Mouse (Mus musculus): ENCODE measurements around the gene Nfe2l3.
"Not testable (repeated sequence)": the region's sequence is repeated elsewhere in the genome, so short reads cannot be mapped to it uniquely, and the experiment has no call there.

The Nfe2l3 gene

DNA sequence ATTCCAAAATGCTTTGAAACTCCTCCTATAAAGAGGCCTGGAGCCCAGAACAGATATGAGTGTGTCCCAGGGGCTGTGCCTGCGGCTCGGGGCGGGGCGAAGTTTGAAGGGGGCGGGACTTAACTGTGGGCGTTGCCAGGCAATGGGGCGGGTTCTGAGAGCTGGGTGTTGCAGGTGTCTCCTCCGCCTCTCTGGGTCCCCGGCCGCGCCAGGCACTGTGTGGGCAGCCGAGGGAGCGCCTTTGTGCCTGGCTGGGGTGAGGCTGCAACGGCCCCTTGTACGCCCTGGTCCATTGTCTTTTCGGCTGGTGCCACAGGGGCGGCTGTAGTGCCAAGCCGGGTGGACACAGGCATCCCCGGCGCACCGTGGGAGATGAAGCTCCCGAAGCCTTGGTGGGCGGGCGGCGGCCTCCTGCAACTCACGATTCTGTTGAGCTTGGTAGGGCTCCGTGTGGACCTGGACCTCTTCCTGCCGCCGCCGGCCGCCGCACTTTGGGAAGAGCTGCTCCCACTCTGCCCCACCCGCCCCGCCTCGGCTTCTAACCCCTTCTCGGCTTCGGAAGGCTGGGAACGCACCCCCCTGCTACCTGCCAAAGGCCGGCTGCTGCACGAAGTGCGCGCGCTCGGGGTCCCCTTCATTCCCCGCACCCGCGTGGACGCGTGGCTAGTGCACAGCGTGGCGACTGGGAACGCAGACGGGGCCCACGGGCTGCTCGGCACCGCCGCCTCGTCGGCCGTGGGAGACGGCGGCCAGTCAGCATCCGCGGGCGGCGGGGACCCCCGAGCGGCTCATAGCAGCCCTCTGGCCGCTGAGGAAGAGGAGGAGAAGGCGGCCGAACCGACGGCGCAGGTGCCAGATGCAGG is at the start of gene Nfe2l3:
Nfe2l3 (plus strand) TSS at position 136 of the 863 bp plus-strand sequence.
- no peak for DNase-seq (ENCODE audit: low spot score in 2 of 2)

DNA sequence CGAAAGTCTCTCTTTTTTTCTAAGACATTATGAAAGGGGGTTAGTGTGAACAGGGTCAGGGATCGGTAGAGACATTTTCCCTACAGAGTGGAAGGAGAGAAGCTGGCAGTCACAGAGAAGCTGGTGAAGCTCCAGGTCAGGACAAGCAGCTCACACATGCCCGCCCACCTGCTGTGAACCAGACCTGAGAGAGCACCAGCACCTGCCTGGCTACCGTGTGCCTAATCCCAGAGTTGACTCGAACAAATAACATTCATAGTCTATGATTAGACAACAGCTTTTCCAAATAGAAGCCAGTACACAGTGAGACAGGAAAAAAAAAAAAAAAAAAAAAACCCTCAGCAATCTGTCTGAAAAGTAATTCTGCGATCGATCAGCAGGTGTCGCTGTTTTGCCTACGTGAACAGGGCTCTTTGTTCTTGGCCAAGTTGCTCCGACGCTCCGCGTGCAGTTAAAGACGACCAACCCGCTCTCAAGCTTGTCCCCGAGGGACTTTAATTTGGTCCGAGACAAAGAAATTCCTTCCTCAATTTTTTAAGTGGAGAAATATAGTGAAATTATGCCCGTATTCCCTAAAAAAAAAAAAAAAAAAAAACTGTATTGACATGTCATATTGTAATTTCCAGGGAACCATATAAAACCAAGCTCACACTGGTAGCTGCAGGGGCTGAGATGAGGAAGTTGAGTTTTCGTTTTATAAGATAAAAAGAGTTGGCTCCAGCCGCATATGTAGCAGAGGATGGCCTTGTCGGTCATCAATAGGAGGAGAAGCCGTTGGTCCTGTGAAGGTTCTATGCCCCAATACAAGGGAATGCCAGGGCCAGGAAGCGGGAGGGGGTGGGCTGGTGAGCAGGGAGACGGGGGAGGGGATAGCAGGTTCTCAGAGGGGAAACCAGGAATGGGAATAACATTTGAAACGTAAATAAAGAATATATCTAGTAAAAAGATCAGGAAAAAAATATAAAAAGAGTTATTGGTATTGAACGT is 48.4 kb upstream of the Nfe2l3 start:
- DNase-seq (ENCODE audit: low spot score in 2 of 2): peak; percentile 75 to 82

DNA sequence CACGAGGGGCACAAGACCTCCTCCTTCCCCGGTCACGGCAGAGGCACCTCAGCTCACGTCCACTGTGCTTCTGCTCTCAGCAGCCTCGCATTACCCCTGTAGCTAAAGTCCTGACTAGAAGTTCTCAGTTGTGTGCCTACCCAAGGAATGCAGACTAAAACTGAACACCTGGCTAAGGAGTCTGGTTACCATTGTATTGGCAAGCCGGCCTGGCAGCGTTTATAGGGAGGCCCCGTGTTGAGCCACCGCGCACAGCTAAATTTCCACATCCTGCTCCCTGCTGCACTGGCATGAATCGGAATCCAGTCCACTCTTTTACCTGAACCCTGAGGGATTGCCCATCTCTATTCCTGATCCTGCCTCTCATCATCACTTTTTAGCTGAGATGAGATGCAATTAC is 42.0 kb upstream of the Nfe2l3 start:
- no peak for DNase-seq (ENCODE audit: low spot score in 2 of 2)

DNA sequence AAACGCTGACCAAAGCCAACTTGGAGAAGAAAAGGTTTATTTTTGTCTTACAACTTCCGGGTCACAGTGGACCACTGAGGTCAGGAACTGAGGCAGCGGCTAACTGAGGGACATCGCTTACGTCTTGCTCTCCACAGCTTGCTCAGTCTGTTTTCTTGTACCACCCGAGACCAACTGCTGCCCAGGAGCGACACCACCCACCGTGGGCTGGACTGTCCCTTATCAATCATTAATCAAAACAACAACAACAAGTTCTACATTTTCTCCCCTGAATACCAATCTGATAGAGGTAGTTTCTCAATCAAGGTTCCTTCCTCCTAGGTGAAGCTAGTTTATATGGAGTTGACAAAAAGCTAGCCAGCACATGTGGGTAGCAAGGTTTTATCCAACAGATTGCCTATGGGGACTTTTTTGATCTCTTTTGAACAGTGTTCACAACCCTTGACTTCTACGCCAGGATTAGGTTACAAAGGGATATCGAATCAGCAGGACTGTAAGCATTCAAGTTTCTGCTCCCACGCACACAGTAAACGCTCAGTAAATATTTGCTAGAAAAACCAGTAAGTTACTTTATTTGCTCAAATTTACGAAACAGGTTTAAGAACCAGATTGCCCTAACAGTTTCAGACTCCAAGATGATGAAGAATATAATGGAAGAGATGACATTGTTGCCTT is 40.5 kb upstream of the Nfe2l3 start:
- no peak for DNase-seq (ENCODE audit: low spot score in 2 of 2)

DNA sequence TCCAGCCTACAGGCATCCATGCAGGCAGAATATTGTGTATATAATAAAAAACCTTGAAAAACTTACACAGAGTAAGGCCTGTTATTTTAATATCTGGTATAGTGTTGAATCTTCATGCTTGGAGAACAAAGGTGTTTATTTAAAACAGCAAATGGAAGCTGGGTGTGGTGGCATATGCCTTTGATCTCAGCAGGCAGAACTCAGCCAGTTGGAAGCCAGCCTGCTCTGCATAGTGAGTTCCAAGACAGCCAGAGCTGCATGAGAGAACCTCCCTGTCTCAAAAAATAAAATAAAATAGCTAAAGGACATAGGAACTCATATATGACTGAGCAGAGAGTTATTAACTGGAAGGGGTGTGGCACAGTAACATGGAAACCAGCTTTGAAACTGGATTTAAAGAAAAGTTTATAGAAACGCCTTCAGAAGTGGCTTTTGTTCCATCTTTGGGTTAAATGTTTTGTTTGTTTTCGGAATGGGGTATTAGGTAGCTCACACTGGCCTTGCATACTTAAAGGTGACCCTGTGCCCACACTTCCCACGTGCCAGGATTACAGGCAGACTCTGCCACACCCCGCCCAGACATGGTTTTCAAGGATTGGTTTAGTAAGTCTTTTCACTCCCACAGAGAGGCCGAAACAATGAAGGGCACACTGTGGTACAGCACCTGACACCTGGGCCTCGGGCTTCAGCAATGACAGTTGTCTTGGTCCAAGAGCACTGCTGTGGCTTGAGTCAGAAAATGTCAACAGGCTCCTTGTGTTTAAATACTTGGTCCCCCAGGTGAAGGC is 38.9 kb upstream of the Nfe2l3 start:
- no peak for DNase-seq (ENCODE audit: low spot score in 2 of 2)

DNA sequence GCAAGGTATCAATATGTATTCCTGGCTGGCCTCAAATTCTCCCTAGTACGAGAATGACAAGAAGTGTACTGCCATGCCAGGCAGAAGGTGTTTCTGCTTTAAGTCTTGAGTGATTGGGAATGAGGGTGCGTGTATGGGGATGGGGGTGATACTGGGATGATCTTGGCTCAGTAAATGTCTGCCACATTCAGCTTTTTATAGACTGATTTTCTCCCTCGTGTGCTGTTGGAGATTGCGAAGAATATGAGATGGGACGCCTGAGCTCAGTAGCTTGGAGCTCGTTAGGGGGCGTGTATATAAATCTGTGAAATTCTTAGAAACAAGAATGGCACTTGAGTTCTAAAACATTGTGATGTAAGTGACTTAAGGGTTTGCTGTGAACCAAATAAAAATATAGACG is 38.1 kb upstream of the Nfe2l3 start:
- not testable (repeated sequence) for DNase-seq (ENCODE audit: low spot score in 2 of 2)

DNA sequence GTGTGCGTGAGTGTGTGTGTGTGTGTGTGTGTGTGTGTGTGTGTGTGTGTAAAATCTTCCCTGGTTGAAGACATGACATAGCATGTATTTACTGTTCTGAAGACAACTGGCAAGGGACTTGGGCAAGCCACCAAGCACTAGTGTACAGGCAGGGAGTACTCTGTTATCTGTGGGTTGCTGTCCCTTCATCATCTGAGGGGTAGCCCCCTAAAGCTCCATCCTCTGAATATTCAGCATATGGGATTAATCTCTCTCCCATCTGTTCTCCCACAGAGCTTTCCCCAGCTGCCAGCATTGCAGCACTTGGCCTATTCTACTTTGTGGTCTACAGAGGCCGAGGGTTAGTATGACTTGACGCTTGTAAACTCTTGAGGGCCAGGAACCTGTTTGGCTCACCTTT is 37.5 kb upstream of the Nfe2l3 start:
- DNase-seq (ENCODE audit: low spot score in 2 of 2): not testable (repeated sequence)

DNA sequence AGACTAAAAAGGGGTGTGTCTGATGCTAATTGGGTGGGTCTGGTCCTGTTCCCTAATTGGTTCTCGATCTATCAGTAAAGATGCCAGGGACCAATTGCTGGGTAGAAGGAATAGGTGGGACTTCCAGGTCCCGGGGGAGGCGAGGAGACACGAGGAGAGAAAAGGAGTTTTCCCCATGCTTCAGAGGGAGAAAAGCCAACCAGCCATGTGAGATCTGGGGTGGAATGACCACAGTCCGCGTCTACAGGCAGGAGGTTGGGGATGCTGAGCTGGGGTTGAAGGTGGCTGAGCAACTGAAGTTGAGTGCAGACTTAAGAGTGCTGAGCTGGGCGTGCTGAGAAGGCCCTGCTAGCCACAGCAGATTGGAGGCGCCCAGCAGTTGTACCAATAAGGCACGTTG is 37.0 kb upstream of the Nfe2l3 start:
- no peak for DNase-seq (ENCODE audit: low spot score in 2 of 2)

DNA sequence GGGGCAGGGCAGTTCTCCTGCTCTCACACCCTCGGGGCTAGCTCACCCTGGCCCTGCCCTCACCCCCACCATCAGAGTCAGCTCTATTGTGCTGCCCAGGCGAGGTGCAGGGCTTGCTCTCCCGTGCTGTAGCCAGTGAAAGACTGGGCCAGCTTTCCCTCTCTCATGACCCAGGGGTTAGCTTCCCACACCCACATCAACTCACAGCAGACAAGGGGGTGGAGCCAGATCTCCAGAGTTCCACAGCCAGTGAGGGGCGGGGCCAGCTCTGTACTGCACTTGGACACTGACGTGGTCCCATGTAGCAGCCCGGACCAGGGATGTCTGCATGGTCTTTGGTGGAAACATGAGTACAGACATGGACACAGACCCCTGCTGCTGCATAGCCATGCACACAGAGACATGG is 33.4 kb upstream of the Nfe2l3 start:
- no peak for DNase-seq (ENCODE audit: low spot score in 2 of 2)

DNA sequence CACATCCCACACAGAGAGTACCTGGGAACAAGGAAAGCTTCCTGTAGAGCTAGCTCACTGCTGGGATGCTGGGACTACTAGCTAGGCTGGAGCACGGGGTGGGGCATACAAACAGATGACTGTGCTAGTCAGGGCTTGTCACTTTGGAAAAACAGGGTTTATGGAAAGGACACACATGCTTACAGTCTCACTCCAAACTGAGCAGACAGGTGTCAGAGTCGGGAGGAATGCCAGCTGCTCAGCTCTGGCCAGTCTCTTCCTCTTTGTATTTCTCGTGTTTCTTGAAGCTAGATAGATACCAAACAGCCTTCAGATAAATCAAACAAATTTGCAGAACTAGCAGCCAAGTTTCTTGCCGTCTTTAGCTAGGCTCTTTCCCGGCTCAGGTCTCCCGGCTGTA is 31.2 kb upstream of the Nfe2l3 start:
- DNase-seq (ENCODE audit: low spot score in 2 of 2): no peak

DNA sequence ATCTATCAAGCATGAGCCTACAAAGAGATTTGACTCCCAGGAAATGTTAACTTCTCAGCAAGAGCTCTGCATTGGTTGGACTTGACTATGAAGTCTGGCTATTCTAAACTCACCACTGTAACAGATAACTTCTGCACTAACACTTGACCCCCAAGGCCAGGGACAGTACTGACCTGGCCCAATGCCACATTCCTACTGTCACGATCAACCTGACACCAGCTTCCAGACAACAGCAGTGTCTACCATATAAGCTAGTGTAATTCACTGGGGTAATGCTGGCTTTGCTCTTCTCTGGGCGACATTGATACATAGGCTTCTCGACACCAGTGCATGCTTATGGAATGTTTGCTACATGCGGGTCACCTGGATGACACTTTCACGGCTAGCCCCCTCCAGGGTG is 28.9 kb upstream of the Nfe2l3 start:
- DNase-seq (ENCODE audit: low spot score in 2 of 2): no peak

DNA sequence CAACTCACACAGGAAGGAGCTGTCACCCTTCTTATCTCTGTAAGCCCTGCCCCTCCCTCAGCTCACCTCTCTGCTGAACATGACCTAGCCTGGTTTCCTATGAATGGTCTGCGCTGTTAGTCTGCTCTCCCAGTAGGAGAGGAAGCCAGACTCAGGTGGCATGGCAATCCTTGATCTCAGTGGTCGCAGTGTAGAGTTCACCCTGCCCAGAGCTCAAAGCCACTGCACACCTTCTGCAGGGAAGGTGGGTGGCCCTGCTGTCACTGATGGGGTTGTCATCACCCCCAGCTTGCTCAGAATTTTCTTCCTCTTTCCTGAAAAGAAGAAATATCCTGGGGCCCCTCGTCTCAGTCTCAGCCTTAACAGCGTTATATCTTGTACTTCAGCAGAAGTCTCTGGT is 28.0 kb upstream of the Nfe2l3 start:
- no peak for DNase-seq (ENCODE audit: low spot score in 2 of 2)

DNA sequence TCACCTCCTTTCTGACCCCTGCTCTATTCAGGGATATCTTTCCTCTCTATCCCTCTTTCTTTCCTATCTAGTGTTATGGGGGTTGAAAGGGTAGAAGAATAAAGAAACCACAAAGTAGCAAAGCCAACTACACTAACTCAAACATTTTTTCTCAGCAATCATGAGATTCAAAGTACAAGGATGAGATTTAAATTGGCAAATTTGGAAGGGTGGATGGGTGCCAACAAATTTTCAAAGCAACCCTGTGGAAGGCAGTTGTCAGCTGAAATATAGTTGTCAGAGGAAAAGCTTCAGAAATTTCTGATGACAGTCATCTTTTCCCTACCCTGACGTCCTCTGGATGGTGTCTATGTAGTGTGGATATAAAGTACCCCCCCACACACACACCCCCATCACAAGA is 16.0 kb upstream of the Nfe2l3 start:
- DNase-seq (ENCODE audit: low spot score in 2 of 2): no peak

DNA sequence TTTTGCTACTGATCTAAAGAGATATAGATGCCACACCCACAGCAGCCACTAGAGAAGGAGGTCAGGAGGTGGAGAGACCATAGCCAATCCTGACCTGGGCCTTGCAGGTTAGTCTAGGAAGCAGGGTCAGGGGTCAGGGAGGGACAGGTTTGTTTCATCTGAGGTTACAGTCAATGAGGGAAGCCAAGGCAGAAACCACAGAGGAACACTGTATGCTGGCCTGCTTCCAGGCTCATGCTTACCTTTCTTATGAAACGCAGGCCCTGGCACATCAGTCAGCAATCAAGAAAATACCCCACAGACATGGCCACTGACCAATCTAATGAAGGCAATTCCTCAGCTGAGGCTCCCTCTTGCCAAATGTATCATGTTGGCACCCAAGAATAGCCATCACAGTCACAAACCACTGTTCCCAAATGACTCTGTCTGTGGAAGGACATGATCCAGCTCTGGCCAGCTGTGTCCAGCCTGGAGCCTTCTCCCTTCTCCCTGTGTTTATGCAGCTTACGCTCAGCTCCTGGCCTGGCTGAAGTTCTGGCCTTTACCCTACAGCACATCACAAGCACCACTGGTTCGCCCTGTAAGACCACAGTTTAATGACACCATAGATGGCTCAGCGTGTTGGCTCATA is 15.0 kb upstream of the Nfe2l3 start:
- DNase-seq (ENCODE audit: low spot score in 2 of 2): no peak

DNA sequence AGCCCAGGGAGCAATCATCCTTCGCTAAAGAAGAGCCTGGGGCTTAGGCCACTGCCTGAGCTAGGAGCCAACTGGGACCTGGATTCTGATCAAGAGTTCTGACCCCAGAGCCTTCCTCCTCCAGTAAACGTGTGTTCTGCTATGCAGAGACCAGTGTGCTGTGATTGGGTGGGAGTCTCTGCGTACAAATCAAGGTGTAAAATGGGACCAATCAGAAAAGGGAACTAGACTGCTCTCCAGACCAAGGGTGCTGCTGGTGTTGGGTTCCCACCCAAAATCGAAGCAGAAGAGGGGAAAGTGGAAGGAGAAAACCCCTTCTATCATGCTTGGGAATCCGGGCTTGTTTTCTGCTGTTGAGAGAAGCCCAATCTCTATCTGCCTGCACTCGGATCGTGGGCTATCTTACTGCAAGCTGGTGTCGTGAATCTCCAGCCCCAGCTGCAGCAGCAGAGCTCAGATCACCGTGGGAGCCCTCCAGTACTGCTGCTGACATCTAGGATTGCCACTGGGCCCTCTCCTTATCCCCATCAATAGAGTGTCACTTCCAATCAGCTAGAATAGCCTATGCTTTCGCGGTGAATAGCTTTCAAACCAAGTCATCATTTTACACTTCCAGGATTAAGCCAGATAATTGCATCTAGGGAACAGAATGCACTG is 8.9 kb upstream of the Nfe2l3 start:
- DNase-seq (ENCODE audit: low spot score in 2 of 2): no peak

DNA sequence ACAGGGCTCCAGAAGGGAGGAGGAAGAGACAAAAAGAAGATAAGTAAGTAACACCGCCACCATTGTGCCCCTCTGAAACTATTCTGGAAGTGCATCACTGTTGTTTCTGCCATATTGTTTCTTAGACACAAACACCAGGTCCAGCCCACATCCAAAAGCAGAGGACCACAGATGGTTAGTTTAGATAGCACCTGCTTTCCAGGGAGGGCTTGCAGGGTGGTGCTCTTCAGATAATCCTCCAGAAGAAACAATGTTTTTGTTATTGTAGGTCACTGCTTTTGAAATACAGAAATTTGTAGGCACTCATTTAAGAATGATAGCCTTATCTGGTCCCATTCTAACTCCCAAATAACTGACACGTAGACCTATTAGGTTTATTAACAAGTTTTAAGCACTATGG is 7.9 kb upstream of the Nfe2l3 start:
- no peak for DNase-seq (ENCODE audit: low spot score in 2 of 2)

DNA sequence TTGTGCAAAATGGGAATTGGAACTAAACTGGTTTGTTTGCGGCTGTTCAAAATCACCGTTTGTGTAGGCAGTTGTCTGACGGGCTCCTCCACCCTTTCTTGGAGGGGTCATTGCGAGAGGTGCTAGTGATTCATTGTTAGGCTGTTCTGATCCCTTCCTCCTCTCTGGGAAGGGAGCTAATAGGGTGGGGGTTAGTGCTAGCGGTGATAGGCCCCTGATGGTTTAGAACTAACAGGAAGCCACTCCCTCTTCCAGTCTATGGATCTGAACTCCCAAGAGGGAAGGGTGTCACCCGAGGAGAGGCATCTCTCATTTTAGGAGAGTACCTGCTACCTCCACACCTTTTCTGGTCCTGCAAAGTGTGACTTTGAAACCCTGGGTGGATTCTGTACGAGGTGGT is 1.8 kb downstream of the Nfe2l3 start:
- DNase-seq (ENCODE audit: low spot score in 2 of 2): no peak

DNA sequence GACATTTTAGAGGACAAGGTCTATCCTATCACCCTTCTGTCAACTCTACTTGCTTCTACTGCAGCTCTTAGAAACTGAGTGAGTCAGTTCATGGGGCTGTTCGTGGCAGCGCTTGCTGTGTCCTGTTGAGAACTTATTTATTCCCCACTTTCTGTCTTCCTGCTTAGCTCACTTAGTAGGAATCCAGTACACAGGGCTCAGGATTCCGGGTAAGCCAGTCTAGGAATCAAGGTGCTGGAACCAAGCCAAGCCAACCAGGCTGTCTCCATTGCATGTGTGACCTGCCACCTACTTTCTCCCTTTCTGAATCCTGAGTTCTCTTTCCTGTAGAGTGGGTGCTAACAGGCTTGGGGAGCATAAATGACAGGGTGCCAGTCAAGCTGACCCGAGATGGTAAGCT is 5.2 kb downstream of the Nfe2l3 start:
- DNase-seq (ENCODE audit: low spot score in 2 of 2): no peak

DNA sequence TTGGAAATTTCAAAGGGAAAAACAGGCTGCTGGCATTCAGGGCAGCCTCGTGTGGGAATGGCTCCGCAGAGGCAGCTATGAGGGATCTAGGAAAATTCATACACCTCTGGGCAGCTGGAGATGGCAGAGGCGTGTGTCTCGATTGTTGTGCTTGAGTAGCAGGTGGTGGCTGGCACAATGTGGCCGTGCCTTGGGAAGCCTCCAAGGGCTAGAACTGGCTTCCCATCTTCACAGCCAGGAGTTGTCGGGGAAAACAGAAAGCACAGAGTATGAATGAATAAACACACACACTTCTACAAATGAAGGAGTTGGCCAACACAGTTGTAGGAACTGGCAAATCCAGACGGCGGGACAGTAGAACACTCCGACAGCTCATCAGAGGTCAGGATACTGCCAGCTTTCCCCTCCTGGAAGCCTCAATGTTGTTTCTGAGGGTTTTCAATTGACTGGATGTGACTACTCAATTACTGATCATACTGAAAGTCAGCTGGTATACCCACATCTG is 6.4 kb downstream of the Nfe2l3 start:
- DNase-seq (ENCODE audit: low spot score in 2 of 2): no peak

DNA sequence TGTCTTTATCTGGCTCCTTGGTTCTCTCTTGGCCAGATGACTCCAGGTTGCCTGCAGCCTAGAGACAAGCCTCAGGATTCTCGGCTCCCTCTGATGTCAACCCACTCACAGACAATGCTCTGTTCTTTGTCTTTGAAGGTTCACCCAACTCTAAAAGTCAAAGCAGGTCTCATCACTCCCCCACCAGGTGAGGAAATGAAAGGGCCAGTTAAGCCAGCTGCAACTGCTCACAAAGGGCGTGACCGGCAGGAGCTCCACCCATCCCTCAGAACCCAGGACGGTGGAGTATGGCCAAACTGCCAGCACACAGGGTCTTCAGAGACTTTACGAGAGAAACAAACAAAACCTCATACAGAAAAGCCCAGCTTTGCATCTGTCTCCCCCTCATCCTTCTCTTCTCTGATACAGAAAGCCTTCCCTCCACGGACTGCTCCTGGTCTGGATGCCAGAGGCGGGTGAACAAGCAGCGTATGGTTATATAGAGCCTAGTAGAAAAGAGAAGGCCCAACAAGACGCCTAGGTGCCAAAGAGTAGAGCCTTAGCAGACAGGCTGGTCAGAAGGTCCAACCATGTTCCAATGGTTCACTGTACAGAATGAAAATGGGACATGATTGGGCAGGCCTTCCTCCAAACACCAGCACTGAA is 9.8 kb downstream of the Nfe2l3 start:
- no peak for DNase-seq (ENCODE audit: low spot score in 2 of 2)

Measured in frontal cortex, postnatal 25 days (tissue).